Mouse (Mus musculus) mouse embryonic stem cell (cell line): ENCODE results near the gene Gm20918.
"Not testable (repeated sequence)": the region's sequence is repeated elsewhere in the genome, so short reads cannot be mapped to it uniquely, and the experiment has no call there.

Source experiments
- in situ Hi-C, 2 experiments: fragments of 300-500 bp; cut with MboI; formaldehyde crosslinking; loops; 1 replicate in 1 of 2; 3 replicates in 1 of 2; pipeline ENCODE4 v1.14.3; 2019 to 2020; ENCODE audit warnings: low sequenced_read_pairs in 2 of 2, low pct_unique_long_range_greater_than_20kb in 1 of 2, mixed read lengths in 1 of 2; ENCODE audit not compliant: unreplicated experiment in 1 of 2

The Gm20918 gene

DNA sequence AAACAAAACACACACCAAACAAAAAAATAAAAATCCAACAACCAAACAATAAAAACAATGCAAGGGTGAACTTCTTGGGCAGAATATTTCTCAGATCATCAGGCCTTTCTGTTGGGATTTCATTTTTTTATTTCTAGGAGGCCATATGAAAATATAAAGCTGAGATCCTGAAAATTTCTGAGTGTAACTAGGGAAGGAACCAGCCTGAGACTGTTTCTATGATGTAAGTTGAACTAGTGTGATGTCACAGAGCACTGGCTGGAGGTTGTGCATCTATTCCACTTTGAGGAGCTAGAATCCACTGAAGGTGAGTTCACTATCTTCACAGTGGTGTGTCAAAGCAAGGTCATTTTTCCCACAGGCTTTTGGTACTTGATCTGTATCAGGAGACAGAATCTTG is at the start of gene Gm20918:
Gm20918 (plus strand) TSS at position 301 of the 400 bp plus-strand sequence.
- in situ Hi-C loops, result not testable (repeated sequence)
